Mouse (Mus musculus): ENCODE results near the gene Chek2.

Gene Chek2

GRCm38 (mm10) chr5:110906708-110907107 is 66.9 kb downstream of the Chek2 start:
- no peak for DNase-seq

- no peak for DNase-seq
Observed at GRCm38 (mm10) chr5:110908879-110909278, 69.1 kb downstream of the Chek2 start.

GRCm38 (mm10) chr5:110909955-110910589 is 70.3 kb downstream of the Chek2 start:
- DNase-seq: no peak

- no peak for DNase-seq
Observed at GRCm38 (mm10) chr5:110914859-110915258, 75.1 kb downstream of the Chek2 start.

GRCm38 (mm10) chr5:110916241-110916640 is 76.5 kb downstream of the Chek2 start:
- DNase-seq: no peak

GRCm38 (mm10) chr5:110919541-110919940 is 79.8 kb downstream of the Chek2 start:
- DNase-seq: no peak

GRCm38 (mm10) chr5:110923336-110923735 is 83.6 kb downstream of the Chek2 start:
- peak; percentile 52 for DNase-seq

Data from kidney, adult 9 months (tissue).